24 mouse cellular contexts compared by ENCODE assay signal in genomic region chr2:3163501-3164076, GRCm38 (mm10). TPM values are rescaled to one million over a fixed set of nuclear protein-coding genes. Genes with fewer than 3 reads are reported as not detected.
A peak's percentile ranks its signal among the peaks of the same experiment; 100 is the strongest.
DNase-seq lines count a peak whose midpoint lies in the region; ATAC-seq and TF ChIP-seq lines count a peak whose summit lies in the region.
"Had no signal": no experiment of that assay in that cellular context is flagged by ENCODE, and none has a peak within 500 bp of the region (broad histone marks: within the 10 kb centered on the region; RNA-seq: fewer than 3 reads in every experiment).

No protein-coding gene starts in this region.

- H3K27me3 ChIP-seq in liver, embryonic 12.5 days (replicated peaks): no peaks in the 10 kb centered on the region
- H3K27me3 ChIP-seq in liver, embryonic 14.5 days (ENCODE audit: control insufficient read depth, insufficient read depth, low read length): no peaks in the 10 kb centered on the region
- H3K27me3 ChIP-seq: CH12.LX; embryonic facial prominence, embryonic 15.5 days; heart, embryonic 15.5 days had no signal

- TF ChIP-seq CTCF in liver, embryonic 14.5 days (IDR thresholded peaks at IDR 0.05; ENCODE audit: low read depth): no peak

- H3K4me3 ChIP-seq in liver, embryonic 12.5 days: no peak overlapping the region
- no peak overlapping the region for H3K4me3 ChIP-seq in liver, embryonic 14.5 days (ENCODE audit: insufficient read depth in 1 of 2, low read depth in 2 of 2, low read length in 2 of 2)
- H3K4me3 ChIP-seq: embryonic facial prominence, embryonic 15.5 days; erythroblast, embryonic 14.5 days; forebrain, embryonic 10.5 days; gastrocnemius, adult 2 months; heart, embryonic 15.5 days; hindbrain, embryonic 10.5 days had no signal

- 43% methylated on average over 9 of the region's 9 CpGs for WGBS in liver, embryonic 12.5 days (ENCODE audit: insufficient replicate concordance)
- 28% methylated on average over 9 of the region's 9 CpGs for WGBS in liver, embryonic 14.5 days (ENCODE audit: insufficient replicate concordance)

- no peak for TF ChIP-seq EP300 in liver, embryonic 14.5 days (IDR thresholded peaks at IDR 0.05; ENCODE audit: low read depth)

- H3K9me3 ChIP-seq in liver, embryonic 12.5 days (replicated peaks): no peaks in the 10 kb centered on the region
- H3K9me3 ChIP-seq in liver, embryonic 14.5 days (ENCODE audit: control insufficient read depth, low read length): no peaks in the 10 kb centered on the region
- H3K9me3 ChIP-seq: embryonic facial prominence, embryonic 15.5 days; forebrain, embryonic 10.5 days; heart, embryonic 15.5 days; hindbrain, embryonic 10.5 days had no signal

- H3K9ac ChIP-seq in liver, embryonic 12.5 days: no peak overlapping the region
- H3K9ac ChIP-seq in liver, embryonic 14.5 days (replicated peaks): no peak overlapping the region
- H3K9ac ChIP-seq: embryonic facial prominence, embryonic 15.5 days; heart, embryonic 15.5 days; hindbrain, embryonic 14.5 days had no signal

- H3K4me1 ChIP-seq in liver, embryonic 12.5 days: peaks cover 23% of the 10 kb centered on the region
- peaks cover 0 to 6% of the 10 kb centered on the region in 2 experiments; a peak in 2 of 4 replicates for H3K4me1 ChIP-seq in liver, embryonic 14.5 days (replicated peaks; ENCODE audit: control insufficient read depth in 2 of 2, insufficient read depth in 2 of 2, low read length in 1 of 2)

- H3K36me3 ChIP-seq in liver, embryonic 12.5 days: no peaks in the 10 kb centered on the region
- no peaks in the 10 kb centered on the region for H3K36me3 ChIP-seq in liver, embryonic 14.5 days (replicated peaks; ENCODE audit: control insufficient read depth, insufficient read depth, low read depth)
- H3K36me3 ChIP-seq: embryonic facial prominence, embryonic 15.5 days; forebrain, embryonic 10.5 days; heart, embryonic 15.5 days; hindbrain, embryonic 10.5 days had no signal

- DNase-seq in liver: no peak
- no peak for DNase-seq in liver, embryonic 14.5 days (ENCODE audit: low read depth in 3 of 3, low spot score in 3 of 3)
- DNase-seq in adrenal gland, postnatal 25 days: no peak
- DNase-seq in lung, postnatal 36 days: no peak
- DNase-seq in kidney, postnatal 14 days: no peak
- DNase-seq: adrenal gland, postnatal 10 days; cerebellum, adult 11-12 months; cerebellum, postnatal 10 days; embryo, embryonic 11 days; gastrocnemius, adult 2 months; gastrocnemius, postnatal 25 days; heart, adult 18-20 months; heart, postnatal 14 days had no signal

- peak; percentile 74 for ATAC-seq in liver, embryonic 12.5 days
- ATAC-seq in common myeloid progenitor, adult 5-6 weeks (replicated peaks; ENCODE audit: low read depth, poor library complexity, severe bottlenecking): peak; percentile 78
- ATAC-seq in liver, embryonic 14.5 days (ENCODE audit: insufficient read depth): peak; percentile 50; the same call in 1 of the 2 replicates
- ATAC-seq: forebrain, embryonic 14.5 days had no signal

- H3K27ac ChIP-seq in liver, embryonic 12.5 days: no peak overlapping the region
- H3K27ac ChIP-seq in liver, embryonic 14.5 days: no peak overlapping the region
- H3K27ac ChIP-seq: embryonic facial prominence, embryonic 15.5 days; forebrain, embryonic 10.5 days; gastrocnemius, adult 2 months; heart, embryonic 15.5 days; hindbrain, embryonic 10.5 days; hindbrain, embryonic 14.5 days had no signal

- no peak overlapping the region for H3K4me2 ChIP-seq in liver, embryonic 12.5 days
- no peak overlapping the region for H3K4me2 ChIP-seq in liver, embryonic 14.5 days (ENCODE audit: low read depth)
- H3K4me2 ChIP-seq: embryonic facial prominence, embryonic 15.5 days; heart, embryonic 11.5 days; heart, embryonic 15.5 days; hindbrain, embryonic 14.5 days had no signal

RNA-seq across cellular contexts. Expression of gene Fam171a1, which starts 49.6 kb away (rescaled TPM):
- 7.0 and 7.6 TPM in 2 replicates for polyA plus RNA-seq in liver, embryonic 12.5 days (2016; fragmentation: Nextera tagmentation; extraction: Ambion mirVana)
- 6.6 and 8.2 TPM in 2 replicates for total RNA-seq in common myeloid progenitor, adult 5-6 weeks (2017)
- 1.6 and 1.7 TPM in 2 replicates for polyA plus RNA-seq in liver, embryonic 14.5 days (2012; rRNA removed)
- 2.4 and 2.6 TPM in 2 replicates for polyA plus RNA-seq in liver, embryonic 14.5 days (2014; fragmentation: Nextera tagmentation; extraction: Ambion mirVana)
- total RNA-seq in adrenal gland, postnatal 25 days (2021): 27.7 and 33.6 TPM in 2 replicates
